Mouse (Mus musculus) cerebral cortex, adult 2 months (tissue): ENCODE results near the gene Arhgap6.

ENCODE experiments used
- WGBS: fragments of 180-500 bp; shearing (Covaris S2); methylation state at CpG from one replicate; pipeline ENCODE4 v1.1.7; 2018; 5-methylcytosine and 5-hydroxymethylcytosine counted together

The Arhgap6 gene

DNA sequence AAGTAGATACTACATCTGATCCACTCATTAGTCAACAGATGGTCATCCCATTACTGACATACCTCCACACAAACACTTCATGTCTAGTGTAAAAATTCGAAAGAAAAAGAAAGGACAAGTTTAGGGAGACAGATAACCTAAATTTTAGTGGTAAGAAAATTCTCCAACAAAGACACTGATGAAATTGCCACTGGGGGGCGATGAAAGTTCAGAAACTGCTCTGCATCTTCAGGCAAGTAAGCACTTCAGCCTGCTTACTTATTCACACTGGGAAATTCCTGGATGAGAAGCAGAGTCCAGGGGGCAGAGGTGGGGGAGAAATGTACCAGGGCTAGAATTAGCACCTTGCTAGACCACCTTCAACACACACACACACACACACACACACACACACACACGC, 537.4 kb downstream of the Arhgap6 start:
- WGBS, result 26% methylated on average over 3 of the region's 3 CpGs

DNA sequence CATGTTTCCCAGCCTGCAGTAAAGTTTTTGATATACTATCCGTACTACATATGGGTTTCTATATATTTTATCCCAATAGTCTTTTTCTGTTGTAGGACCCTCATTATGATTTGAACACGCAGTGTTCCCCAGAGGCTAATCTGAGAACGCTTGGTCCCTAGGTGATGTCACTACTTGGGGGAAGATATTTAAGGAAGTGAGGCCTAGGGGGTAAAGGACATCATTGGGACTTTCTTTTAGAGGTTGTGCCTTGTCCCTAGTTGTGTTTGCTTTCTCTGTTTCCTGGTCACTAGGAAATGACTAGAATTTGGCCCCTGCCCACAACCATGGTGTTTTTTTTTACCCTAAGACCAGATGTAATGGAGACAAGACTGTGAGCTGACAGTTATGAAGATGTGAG, 543.3 kb downstream of the Arhgap6 start:
- WGBS, result 87% methylated on average over 3 of the region's 3 CpGs
